Mouse (Mus musculus): ENCODE data around the gene Fam169a.
"Not testable (repeated sequence)": the region's sequence is repeated elsewhere in the genome, so short reads cannot be mapped to it uniquely, and the experiment has no call there.

Fam169a gene

DNA sequence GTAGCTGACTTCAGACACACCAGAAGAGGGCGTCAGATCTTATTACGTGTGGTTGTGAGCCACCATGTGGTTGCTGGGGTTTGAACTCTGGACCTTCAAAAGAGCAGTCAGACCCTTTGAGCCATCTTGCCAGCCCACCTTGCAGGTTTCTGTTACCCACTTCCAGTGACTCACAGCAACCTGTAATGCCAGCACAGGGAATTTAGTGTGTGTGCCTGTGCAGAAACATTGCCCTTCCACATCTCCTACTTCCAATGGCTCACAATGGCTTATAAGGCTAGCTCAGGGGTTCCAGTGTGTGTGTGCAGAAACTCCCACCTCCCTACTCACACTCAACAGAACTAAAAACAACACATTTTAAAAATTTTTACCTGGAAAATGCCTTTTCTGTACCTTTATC, 10.5 kb downstream of the Fam169a start:
- DNase-seq (ENCODE audit: low read depth, low spot score) = no peak

GRCm38 (mm10) chr13:97080201-97080600, 13.1 kb downstream of the Fam169a start:
- no peak for DNase-seq (ENCODE audit: low read depth, low spot score)

GRCm38 (mm10) chr13:97080615-97081014, 13.5 kb downstream of the Fam169a start:
- DNase-seq (ENCODE audit: low read depth, low spot score) = no peak

- DNase-seq (ENCODE audit: low read depth, low spot score) = no peak
Observed at GRCm38 (mm10) chr13:97082432-97082831, 15.3 kb downstream of the Fam169a start.

GRCm38 (mm10) chr13:97086316-97086715, 19.2 kb downstream of the Fam169a start:
- no peak for DNase-seq (ENCODE audit: low read depth, low spot score)

DNA sequence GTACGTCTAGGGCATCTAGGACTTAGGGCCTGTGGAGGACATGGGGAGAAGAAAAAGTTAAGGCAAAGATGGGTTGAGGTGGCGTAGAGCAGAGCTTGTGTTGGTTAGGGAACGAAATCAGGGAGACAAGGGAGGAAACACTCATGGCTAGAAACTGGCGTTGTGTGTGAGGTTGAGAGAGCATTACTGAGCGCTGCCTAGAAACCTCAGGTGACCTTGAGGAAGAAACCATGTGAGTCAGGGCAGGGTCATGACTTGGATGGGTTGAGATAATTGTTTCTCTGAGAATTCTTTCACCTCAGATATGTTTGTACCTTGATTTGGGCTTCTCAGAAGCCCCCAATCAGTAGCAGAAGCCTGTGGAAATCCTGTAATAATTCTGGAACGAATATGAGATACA, 20.3 kb downstream of the Fam169a start:
- no peak for DNase-seq (ENCODE audit: low read depth, low spot score)

DNA sequence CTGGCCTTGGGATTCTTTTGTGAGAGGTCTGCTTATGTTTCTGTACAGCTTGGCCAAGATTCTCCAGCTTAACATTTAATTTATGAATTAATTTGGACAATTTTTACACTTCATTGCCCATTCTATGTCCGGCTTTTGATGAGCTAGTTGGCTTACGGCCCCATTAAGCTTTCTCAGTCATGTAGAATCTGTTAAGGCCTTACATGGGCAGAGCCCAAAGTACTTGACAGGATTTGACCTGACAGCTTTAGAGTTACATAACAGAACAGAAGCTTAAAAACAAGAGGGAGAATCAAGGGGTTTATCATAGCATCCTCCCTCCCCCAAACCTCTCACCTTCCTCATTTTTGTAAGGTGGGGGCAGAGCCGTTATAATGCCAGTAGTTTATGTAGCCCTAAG, 21.1 kb downstream of the Fam169a start:
- no peak for DNase-seq (ENCODE audit: low read depth, low spot score)

GRCm38 (mm10) chr13:97095726-97096125, 28.6 kb downstream of the Fam169a start:
- no peak for DNase-seq (ENCODE audit: low read depth, low spot score)

GRCm38 (mm10) chr13:97099187-97099852, 32.2 kb downstream of the Fam169a start, which contains the start of gene Gm6169:
Gene Gm6169 (minus strand): TSS chr13:97099237.
- peak; percentile 39 for DNase-seq (ENCODE audit: low read depth, low spot score)

DNA sequence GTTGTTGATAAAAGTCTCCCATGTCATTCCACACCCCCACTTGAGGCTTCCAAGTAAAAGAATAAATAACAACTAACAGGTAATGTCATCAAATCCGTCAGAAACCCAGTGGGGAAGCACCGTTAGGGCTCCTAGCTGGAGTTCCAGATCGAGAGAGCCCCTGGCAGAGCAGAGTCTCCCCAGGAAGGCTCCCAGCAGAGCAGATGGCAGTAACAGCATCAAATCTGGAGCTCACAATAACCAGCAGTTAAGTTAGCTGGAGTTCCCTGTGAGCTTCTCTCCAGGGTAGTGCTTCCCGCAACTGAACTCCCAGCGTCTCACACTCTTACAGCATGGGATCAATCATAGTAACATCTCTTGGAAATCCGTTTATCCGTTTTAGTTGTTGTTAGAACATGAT, 37.9 kb downstream of the Fam169a start:
- DNase-seq (ENCODE audit: low read depth, low spot score) = no peak

- not testable (repeated sequence) for DNase-seq (ENCODE audit: low read depth, low spot score)
Observed at GRCm38 (mm10) chr13:97107721-97108120, 40.6 kb downstream of the Fam169a start.

DNA sequence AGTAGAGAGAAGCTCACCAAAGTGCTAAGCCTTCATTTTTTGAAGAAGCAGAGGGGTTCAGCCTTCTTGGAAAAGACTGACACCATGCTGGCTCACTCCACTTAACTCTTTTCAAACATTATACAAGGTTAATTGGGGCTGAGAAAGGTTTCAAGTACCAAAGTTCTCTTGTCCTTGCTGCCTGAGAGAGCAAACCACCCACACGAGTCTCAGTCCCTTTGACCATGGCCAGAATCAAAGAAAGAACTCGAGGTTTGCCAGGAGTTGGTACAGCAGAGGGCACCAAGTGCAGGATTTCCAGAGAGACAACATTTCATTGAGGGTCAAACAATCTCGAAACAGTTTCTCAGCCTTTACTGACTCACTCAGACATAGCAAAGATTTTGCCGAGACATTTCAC, 42.0 kb downstream of the Fam169a start:
- DNase-seq (ENCODE audit: low read depth, low spot score) = no peak

GRCm38 (mm10) chr13:97121341-97121740, 54.3 kb downstream of the Fam169a start:
- no peak for DNase-seq (ENCODE audit: low read depth, low spot score)

DNA sequence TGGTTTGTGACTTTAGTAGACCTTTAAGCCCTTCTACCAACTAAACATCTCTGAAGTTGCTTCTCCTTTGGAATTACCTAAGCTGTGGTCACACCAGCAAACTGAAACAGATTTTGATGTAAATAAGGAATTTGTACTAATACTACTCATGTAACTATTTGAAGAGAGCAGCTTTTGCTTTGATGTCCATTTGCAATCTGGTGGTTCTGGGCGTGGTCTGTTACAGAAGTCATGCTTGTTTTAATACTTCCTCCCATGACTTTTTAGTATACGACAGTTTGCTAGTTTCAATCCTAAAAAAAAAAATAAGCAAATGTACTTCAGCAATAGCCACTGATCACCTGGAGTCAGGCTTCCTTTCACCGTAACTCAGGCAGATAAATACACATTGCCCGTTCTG, 62.6 kb downstream of the Fam169a start:
- DNase-seq (ENCODE audit: low read depth, low spot score) = not testable (repeated sequence)

GRCm38 (mm10) chr13:97130413-97130812, 63.3 kb downstream of the Fam169a start:
- DNase-seq (ENCODE audit: low read depth, low spot score) = not testable (repeated sequence)

- peak; percentile 95 for DNase-seq (ENCODE audit: low read depth, low spot score)
Observed at GRCm38 (mm10) chr13:97137466-97138400, 70.6 kb downstream of the Fam169a start, which contains the start of the genes Gfm2 and Nsa2. Gene Gfm2 (plus strand): TSS chr13:97137937. Gene Nsa2 (minus strand): TSS chr13:97137937.

DNA sequence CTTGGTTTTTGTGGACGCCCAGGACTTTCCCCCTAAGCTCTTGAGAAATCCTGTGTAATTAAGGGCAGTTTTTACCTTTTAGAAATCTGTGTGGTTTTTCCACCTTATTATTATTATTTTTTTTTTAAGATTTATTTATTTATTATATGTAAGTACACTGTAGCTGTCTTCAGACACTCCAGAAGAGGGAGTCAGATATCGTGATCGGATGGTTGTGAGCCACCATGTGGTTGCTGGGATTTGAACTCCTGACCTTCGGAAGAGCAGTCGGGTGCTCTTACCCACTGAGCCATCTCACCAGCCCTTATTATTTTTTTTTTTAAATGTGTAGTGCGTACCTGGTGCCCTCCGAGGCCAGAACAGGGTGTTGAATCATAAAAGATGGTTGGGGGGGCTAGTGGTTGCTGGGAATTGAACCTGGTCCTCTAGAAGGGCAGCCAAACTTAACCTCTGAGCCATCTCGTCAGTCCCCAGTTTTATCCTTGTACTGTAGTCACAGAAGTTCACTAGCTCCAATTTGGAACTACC, 71.4 kb downstream of the Fam169a start:
- peak; percentile 12 for DNase-seq (ENCODE audit: low read depth, low spot score)

DNA sequence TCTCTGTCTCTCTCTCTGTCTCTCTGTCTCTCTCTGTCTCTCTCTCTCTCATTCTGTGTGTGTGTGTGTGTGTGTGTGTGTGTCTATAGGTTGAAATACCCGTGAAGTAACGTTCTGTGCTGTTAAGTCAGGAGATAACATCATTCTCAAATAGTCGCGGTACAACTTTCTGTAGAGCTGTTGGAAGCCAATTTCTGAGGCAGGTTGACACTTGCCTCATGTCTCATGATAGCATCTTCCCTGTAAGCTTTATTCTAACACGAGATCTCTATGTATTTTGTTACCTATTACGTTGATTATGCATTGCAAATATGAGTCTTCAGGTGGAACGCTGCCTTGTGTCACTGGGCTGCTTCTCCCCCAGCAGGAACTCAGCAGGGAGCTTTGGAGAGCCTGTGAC, 75.2 kb downstream of the Fam169a start:
- no peak for DNase-seq (ENCODE audit: low read depth, low spot score)

- peak; percentile 68 for DNase-seq (ENCODE audit: low read depth, low spot score)
Observed at GRCm38 (mm10) chr13:97145834-97146233, 78.7 kb downstream of the Fam169a start.

- DNase-seq (ENCODE audit: low read depth, low spot score) = no peak
Observed at GRCm38 (mm10) chr13:97175520-97176264, 108.6 kb downstream of the Fam169a start.

GRCm38 (mm10) chr13:97176731-97177130, 109.6 kb downstream of the Fam169a start:
- DNase-seq (ENCODE audit: low read depth, low spot score) = no peak

DNA sequence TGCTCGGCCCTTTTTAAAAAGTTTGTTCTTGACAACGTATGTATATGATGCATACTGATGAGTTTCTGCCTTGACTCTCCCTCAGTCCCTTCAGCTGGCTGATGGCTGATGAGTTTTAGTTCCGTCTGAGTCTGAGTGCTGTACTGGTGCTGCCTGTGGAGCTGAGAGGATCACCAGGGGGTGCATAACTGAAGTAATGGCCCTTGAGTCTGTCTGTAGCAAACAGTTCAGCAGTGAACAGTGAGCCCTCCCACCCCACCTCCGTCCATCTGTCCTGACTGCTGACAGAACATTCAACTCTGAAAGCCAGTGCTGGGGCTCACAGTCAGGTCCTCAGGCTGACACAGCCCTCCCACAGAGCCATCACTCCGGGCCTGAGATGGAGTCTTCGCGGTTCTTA, 111.9 kb downstream of the Fam169a start:
- DNase-seq (ENCODE audit: low read depth, low spot score) = no peak
